18 mouse cellular contexts compared by ENCODE assay signal in genomic region chr19:4474739-4475138, GRCm38 (mm10). TPM values are rescaled to one million over a fixed set of nuclear protein-coding genes. Genes with fewer than 3 reads are reported as not detected.
DNase-seq lines count a peak whose midpoint lies in the region; ATAC-seq lines count a peak whose summit lies in the region.
"Had no signal": no experiment of that assay in that cellular context is flagged by ENCODE, and none has a peak within 500 bp of the region (broad histone marks: within the 10 kb centered on the region; RNA-seq: fewer than 3 reads in every experiment).

No protein-coding gene starts in this region.

- intact Hi-C loops in gastrocnemius, postnatal 14 days (cut with DNase I; ENCODE audit: low total_unique reads) = no loop called here

- peak; percentile 30 for DNase-seq in cerebellum, adult 11 months
- DNase-seq in cerebellum, adult 9-10 months = peak; percentile 49
- no peak for DNase-seq in cerebellum, postnatal 25 days
- DNase-seq in gastrocnemius, postnatal 25 days = peak; percentile 17
- no peak for DNase-seq in gastrocnemius, postnatal 14 days
- DNase-seq in urinary bladder, postnatal 36 days (ENCODE audit: low spot score in 2 of 2) = no peak
- DNase-seq: adrenal gland, postnatal 25 days; B cell, adult 2 months; heart, adult 11 months; kidney, adult 8-10 months had no signal

- no peak for ATAC-seq in cerebellum, adult (ENCODE audit: insufficient number of reproducible peaks, low FRiP score, low TSS enrichment)
- ATAC-seq: forebrain, embryonic 13.5 days; forebrain, embryonic 16.5 days; intestine, postnatal 0 days; Patski had no signal

RNA-seq across cellular contexts. Expression of gene Syt12, which starts 2.5 kb away (rescaled TPM):
- total RNA-seq in gastrocnemius, postnatal 25 days (2021) = 1 to 10 TPM; 6.5 to 8.5 TPM
- 1 to 10 TPM; 2.1 to 5.4 TPM for total RNA-seq in gastrocnemius, postnatal 14 days (2021)
- total RNA-seq: hematopoietic stem cell, adult 5-6 weeks had no signal

RNA-seq across cellular contexts. Expression of gene 2010003K11Rik, which starts 23.6 kb away (rescaled TPM):
- under 1 TPM in 1 of 2 experiments, not detected in 1; 0.99 TPM for total RNA-seq in gastrocnemius, postnatal 25 days (2021)
- total RNA-seq in gastrocnemius, postnatal 14 days (2021) = not detected
- total RNA-seq: CH12.LX; heart, adult 8-10 months; hematopoietic stem cell, adult 5-6 weeks had no signal

RNA-seq across cellular contexts. Expression of gene Rhod, which starts 35.5 kb away (rescaled TPM):
- total RNA-seq in gastrocnemius, postnatal 25 days (2021) = under 1 TPM; 0.56 to 0.75 TPM
- total RNA-seq in gastrocnemius, postnatal 14 days (2021) = 1 to 10 TPM; 1.0 to 2.0 TPM

RNA-seq across cellular contexts. Expression of gene Pcx, which starts 35.5 kb away (rescaled TPM):
- 10 to 100 TPM; 44.6 to 59.3 TPM for total RNA-seq in gastrocnemius, postnatal 25 days (2021)
- total RNA-seq in gastrocnemius, postnatal 14 days (2021) = 10 to 100 TPM; 16.1 to 17.4 TPM

Comparison
In these comparisons a context has a peak if more than half of its experiments do, and no peak if none do; other contexts are left out.
1. DNase-seq: peak in cerebellum, adult 11 months (single experiment), cerebellum, adult 9-10 months (single experiment) and gastrocnemius, postnatal 25 days (single experiment); none in cerebellum, postnatal 25 days (0 of 2), gastrocnemius, postnatal 14 days (single experiment) and urinary bladder, postnatal 36 days (0 of 2).